Mouse (Mus musculus) ES-Bruce4 (cell line): ENCODE measurements around the gene Kif17.

Experiments
- CTCF ChIP-seq: IDR thresholded peaks from one replicate; pipeline ENCODE4 v1.8.1; 2011; ENCODE audit warnings: low read depth, low read length
- POLR2A ChIP-seq: IDR thresholded peaks from one replicate; pipeline ENCODE4 v1.8.1; 2011; ENCODE audit warnings: low read length; ENCODE audit not compliant: insufficient read depth

GRCm38 (mm10) chr4:138217951-138218685 is 32.1 kb upstream of the Kif17 start:
- TF ChIP-seq CTCF: no peak
- no peak for TF ChIP-seq POLR2A
